Mouse (Mus musculus) forebrain, postnatal 0 days (tissue): ENCODE data around the gene Tnik. TPM values are rescaled to one million over a fixed set of nuclear protein-coding genes. Genes with fewer than 3 reads are reported as not detected.

ENCODE experiments used
- ATAC-seq: fragments of 200-750 bp; cut with Nextera tagmentation; 2 replicates; pipeline ENCODE4 v1.8.0; 2017; ENCODE audit warnings: mild to moderate bottlenecking, moderate library complexity
- DNase-seq: peaks from one replicate; pipeline ENCODE4 v3.0.0-alpha.2; 2015
- H3K27ac ChIP-seq: fragments of 300-500 bp; sonication (generic); 2 replicates; pipeline ENCODE4 v1.5.1; 2014; ENCODE audit warnings: low read depth, mild to moderate bottlenecking, antibody characterized with exemption, low read length, moderate library complexity, mixed read lengths
- H3K27me3 ChIP-seq: fragments of 300-500 bp; sonication (generic); 2 replicates; pipeline ENCODE4 v1.6.1; 2014; ENCODE audit warnings: mild to moderate bottlenecking, low read length, mixed read lengths; ENCODE audit not compliant: insufficient read depth
- H3K36me3 ChIP-seq: fragments of 300-500 bp; sonication (generic); 2 replicates; pipeline ENCODE4 v1.6.1; 2014; ENCODE audit warnings: mild to moderate bottlenecking, moderate library complexity; ENCODE audit not compliant: insufficient read depth
- H3K4me1 ChIP-seq: fragments of 300-500 bp; sonication (generic); 2 replicates; pipeline ENCODE4 v1.6.1; 2014; ENCODE audit warnings: antibody characterized with exemption; ENCODE audit not compliant: insufficient read depth
- H3K4me2 ChIP-seq: fragments of 300-500 bp; sonication (generic); 2 replicates; pipeline ENCODE4 v1.6.1; 2014; ENCODE audit warnings: low read depth, mild to moderate bottlenecking, moderate library complexity
- H3K4me3 ChIP-seq: fragments of 300-500 bp; sonication (generic); 2 replicates; pipeline ENCODE4 v1.5.1; 2014; ENCODE audit warnings: low read depth, low read length, mixed read lengths
- H3K9ac ChIP-seq: fragments of 300-500 bp; sonication (generic); 2 replicates; pipeline ENCODE4 v1.6.1; 2014; ENCODE audit warnings: mild to moderate bottlenecking
- H3K9me3 ChIP-seq: fragments of 300-500 bp; sonication (generic); 2 replicates; pipeline ENCODE4 v1.6.1; 2016; ENCODE audit warnings: low read length
- CTCF ChIP-seq: sonication (generic); IDR thresholded peaks from 2 replicates; pipeline ENCODE4 v1.5.1; 2016; ENCODE audit warnings: antibody characterized with exemption, control low read depth, low read depth
- WGBS: fragments of 180-500 bp; shearing (Covaris S2); extraction: QIAGEN DNeasy Blood & Tissue Kit; methylation state at CpG from one replicate; pipeline ENCODE4 v1.1.7; 2014; 5-methylcytosine and 5-hydroxymethylcytosine counted together
- polyA plus RNA-seq: library from polyadenylated mRNA; unstranded; fragments of >200 nt; fragmentation: Nextera tagmentation; extraction: Ambion mirVana; gene quantifications from 2 replicates; pipeline ENCODE4 v1.2.1, GENCODE M21; 2015
- total RNA-seq: library from RNA; depleted of rRNA; stranded (reverse); fragments of >200 nt; gene quantifications from 2 replicates; pipeline ENCODE4 v1.2.3, GENCODE M21; 2014

Tnik gene
- total and polyA plus RNA-seq, 2 experiments from 2014 or later: 43.0 to 125 TPM

GRCm38 (mm10) chr3:28502697-28503096 is 239.7 kb downstream of the Tnik start:
- no peak overlapping the region for H3K9ac ChIP-seq
- no peak overlapping the region for H3K27ac ChIP-seq
- no peak for TF ChIP-seq CTCF
- H3K4me2 ChIP-seq: no peak overlapping the region
- H3K36me3 ChIP-seq: peaks cover 6% of the 10 kb centered on the region; the same call in 1 of the 2 replicates
- H3K4me1 ChIP-seq: no peaks in the 10 kb centered on the region; the same call in 1 of the 2 replicates
- no peak for ATAC-seq
- no peaks in the 10 kb centered on the region for H3K9me3 ChIP-seq
- 82% methylated on average over 3 of the region's 3 CpGs for WGBS
- no peak for DNase-seq
- no peaks in the 10 kb centered on the region for H3K27me3 ChIP-seq
- H3K4me3 ChIP-seq: no peak overlapping the region

GRCm38 (mm10) chr3:28509337-28509935 is 246.4 kb downstream of the Tnik start:
- Histone ChIP-seq H3K4me1 (0 out of 2 replicates have a peak, but pooled peaks cover 7% of the 10 kb centered on the region), H3K27ac (no peak overlapping the region), H3K4me2 (no peak overlapping the region), H3K27me3 (no peaks in the 10 kb centered on the region), H3K9ac (no peak overlapping the region), H3K4me3 (no peak overlapping the region), H3K36me3 (peaks cover 6% of the 10 kb centered on the region; the same call in 1 of the 2 replicates), H3K9me3 (no peaks in the 10 kb centered on the region)
- 42% methylated on average over 6 of the region's 6 CpGs for WGBS
- ATAC-seq: peak; percentile 72
- DNase-seq: peak; percentile 53
- TF ChIP-seq CTCF: no peak

GRCm38 (mm10) chr3:28523004-28523482 is 260.0 kb downstream of the Tnik start:
- Histone ChIP-seq H3K9ac (no peak overlapping the region), H3K4me2 (no peak overlapping the region), H3K27ac (peak overlapping the region; percentile 30; the same call in 1 of the 2 replicates), H3K9me3 (no peaks in the 10 kb centered on the region), H3K27me3 (no peaks in the 10 kb centered on the region), H3K4me1 (0 out of 2 replicates have a peak, but pooled peaks cover 11% of the 10 kb centered on the region), H3K36me3 (no peaks in the 10 kb centered on the region), H3K4me3 (no peak overlapping the region)
- ATAC-seq (peak; percentile 60), DNase-seq (no peak)
- no peak for TF ChIP-seq CTCF
- 45% methylated on average over 6 of the region's 6 CpGs for whole genome bisulfite sequencing

- WGBS: 37% methylated on average over 4 of the region's 4 CpGs
- H3K4me3 ChIP-seq: no peak overlapping the region
- H3K36me3 ChIP-seq: no peaks in the 10 kb centered on the region
- ATAC-seq: peak; percentile 17; the same call in 1 of the 2 replicates
- DNase-seq: no peak
- no peaks in the 10 kb centered on the region for H3K27me3 ChIP-seq
- H3K4me2 ChIP-seq: no peak overlapping the region
- no peak overlapping the region for H3K9ac ChIP-seq
- H3K9me3 ChIP-seq: no peaks in the 10 kb centered on the region
- H3K4me1 ChIP-seq: 0 out of 2 replicates have a peak, but pooled peaks cover 11% of the 10 kb centered on the region
- TF ChIP-seq CTCF: no peak
- peak overlapping the region; percentile 30; the same call in 1 of the 2 replicates for H3K27ac ChIP-seq
Observed at GRCm38 (mm10) chr3:28523541-28524165, 260.6 kb downstream of the Tnik start.

- Histone ChIP-seq H3K27ac (no peak overlapping the region), H3K4me2 (no peak overlapping the region), H3K36me3 (no peaks in the 10 kb centered on the region), H3K9me3 (no peaks in the 10 kb centered on the region), H3K4me1 (0 out of 2 replicates have a peak, but pooled peaks cover 11% of the 10 kb centered on the region), H3K4me3 (no peak overlapping the region), H3K27me3 (no peaks in the 10 kb centered on the region), H3K9ac (no peak overlapping the region)
- no peak for TF ChIP-seq CTCF
- ATAC-seq (no peak), DNase-seq (no peak)
- 54% methylated on average over 3 of the region's 3 CpGs for WGBS
Observed at GRCm38 (mm10) chr3:28524562-28524961, 261.5 kb downstream of the Tnik start.

- no peak overlapping the region for H3K4me3 ChIP-seq
- H3K4me2 ChIP-seq: no peak overlapping the region
- DNase-seq: no peak
- no peak for TF ChIP-seq CTCF
- H3K36me3 ChIP-seq: no peaks in the 10 kb centered on the region
- H3K9ac ChIP-seq: no peak overlapping the region
- ATAC-seq: no peak
- H3K9me3 ChIP-seq: no peaks in the 10 kb centered on the region
- H3K4me1 ChIP-seq: 0 out of 2 replicates have a peak, but pooled peaks cover 15% of the 10 kb centered on the region
- WGBS: 10% methylated on average over 2 of the region's 2 CpGs
- no peak overlapping the region for H3K27ac ChIP-seq
- H3K27me3 ChIP-seq: no peaks in the 10 kb centered on the region
Observed at GRCm38 (mm10) chr3:28526671-28527070, 263.7 kb downstream of the Tnik start.

- 0 out of 2 replicates have a peak, but pooled peaks cover 15% of the 10 kb centered on the region for H3K4me1 ChIP-seq
- H3K9me3 ChIP-seq: no peaks in the 10 kb centered on the region
- no peak overlapping the region for H3K4me2 ChIP-seq
- no peak overlapping the region for H3K27ac ChIP-seq
- no peak for ATAC-seq
- H3K9ac ChIP-seq: no peak overlapping the region
- H3K4me3 ChIP-seq: no peak overlapping the region
- DNase-seq: no peak
- H3K36me3 ChIP-seq: no peaks in the 10 kb centered on the region
- H3K27me3 ChIP-seq: no peaks in the 10 kb centered on the region
- TF ChIP-seq CTCF: no peak
- WGBS: 89% methylated on average over 4 of the region's 4 CpGs
Observed at GRCm38 (mm10) chr3:28527231-28527630, 264.2 kb downstream of the Tnik start.
